Mouse (Mus musculus) lung, adult 2 months (tissue): ENCODE data around the gene Arhgap36.

Experiments used
- CTCF ChIP-seq: fragments of 200-500 bp; IDR thresholded peaks from 2 replicates; pipeline ENCODE4 v1.5.1; 2011; ENCODE audit warnings: mild to moderate bottlenecking, low read length, control low read depth; ENCODE audit not compliant: insufficient read depth
- POLR2A ChIP-seq: fragments of 200-500 bp; IDR thresholded peaks from 2 replicates; pipeline ENCODE4 v1.6.1; 2011; ENCODE audit warnings: low read depth, mild to moderate bottlenecking, control low read depth, low read length, borderline replicate concordance; ENCODE audit errors: extremely low read depth

- TF ChIP-seq POLR2A (no peak), CTCF (no peak)
Measured at GRCm38 (mm10) chrX:49470287-49471054, 6.7 kb downstream of the Arhgap36 start.
